Mouse (Mus musculus) spleen, adult 2 months (tissue): ENCODE measurements around the gene Tekt2.

Experiments used
- CTCF ChIP-seq: fragments of 200-500 bp; IDR thresholded peaks from 2 replicates; pipeline ENCODE4 v1.5.1; 2011; ENCODE audit warnings: mild to moderate bottlenecking, inconsistent platforms; ENCODE audit not compliant: insufficient read depth, insufficient read length, insufficient replicate concordance; ENCODE audit errors: extremely low read depth
- POLR2A ChIP-seq: fragments of 200-500 bp; IDR thresholded peaks from 2 replicates; pipeline ENCODE4 v1.6.1; 2011; ENCODE audit warnings: low read depth, low read length, inconsistent platforms

DNA sequence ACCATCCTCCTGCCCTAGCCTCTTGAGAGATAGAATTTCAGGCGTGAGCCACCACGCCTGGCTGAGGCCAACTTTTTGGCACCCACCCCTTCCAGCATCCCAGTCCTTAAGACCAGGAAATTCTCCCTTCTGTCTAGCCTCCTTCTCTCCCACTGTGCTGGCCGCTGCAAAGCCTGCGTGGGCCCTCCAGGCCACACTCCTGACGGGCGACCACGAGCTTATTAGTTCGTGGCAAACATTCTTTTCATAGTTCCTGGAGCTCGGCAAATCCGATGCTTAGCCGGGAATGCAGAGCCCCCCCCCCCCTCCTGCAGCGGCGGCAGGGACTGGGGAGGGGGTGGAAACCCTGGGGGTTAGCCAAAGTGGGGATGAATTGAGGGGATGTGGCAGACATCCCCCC lies 34.3 kb downstream of the Tekt2 start:
- TF ChIP-seq CTCF = no peak
- no peak for TF ChIP-seq POLR2A
